Mouse (Mus musculus) ES-Bruce4 (cell line): Measurements from ENCODE around the gene Acadvl.

Experiments
- CTCF ChIP-seq: IDR thresholded peaks from one replicate; pipeline ENCODE4 v1.8.1; 2011; ENCODE audit warnings: low read depth, low read length
- EP300 ChIP-seq: IDR thresholded peaks from 2 replicates; pipeline ENCODE4 v1.6.1; 2011; ENCODE audit warnings: low read depth, low read length; ENCODE audit not compliant: insufficient read depth
- POLR2A ChIP-seq: IDR thresholded peaks from one replicate; pipeline ENCODE4 v1.8.1; 2011; ENCODE audit warnings: low read length; ENCODE audit not compliant: insufficient read depth

GRCm38 (mm10) chr11:70016669-70017068 lies 1.5 kb upstream of the Acadvl start, which contains the start of gene Dlg4:
- TF ChIP-seq CTCF (no peak), POLR2A (no peak), EP300 (no peak)
